10 mouse cellular contexts compared by ENCODE assay signal in the genomic region with DNA sequence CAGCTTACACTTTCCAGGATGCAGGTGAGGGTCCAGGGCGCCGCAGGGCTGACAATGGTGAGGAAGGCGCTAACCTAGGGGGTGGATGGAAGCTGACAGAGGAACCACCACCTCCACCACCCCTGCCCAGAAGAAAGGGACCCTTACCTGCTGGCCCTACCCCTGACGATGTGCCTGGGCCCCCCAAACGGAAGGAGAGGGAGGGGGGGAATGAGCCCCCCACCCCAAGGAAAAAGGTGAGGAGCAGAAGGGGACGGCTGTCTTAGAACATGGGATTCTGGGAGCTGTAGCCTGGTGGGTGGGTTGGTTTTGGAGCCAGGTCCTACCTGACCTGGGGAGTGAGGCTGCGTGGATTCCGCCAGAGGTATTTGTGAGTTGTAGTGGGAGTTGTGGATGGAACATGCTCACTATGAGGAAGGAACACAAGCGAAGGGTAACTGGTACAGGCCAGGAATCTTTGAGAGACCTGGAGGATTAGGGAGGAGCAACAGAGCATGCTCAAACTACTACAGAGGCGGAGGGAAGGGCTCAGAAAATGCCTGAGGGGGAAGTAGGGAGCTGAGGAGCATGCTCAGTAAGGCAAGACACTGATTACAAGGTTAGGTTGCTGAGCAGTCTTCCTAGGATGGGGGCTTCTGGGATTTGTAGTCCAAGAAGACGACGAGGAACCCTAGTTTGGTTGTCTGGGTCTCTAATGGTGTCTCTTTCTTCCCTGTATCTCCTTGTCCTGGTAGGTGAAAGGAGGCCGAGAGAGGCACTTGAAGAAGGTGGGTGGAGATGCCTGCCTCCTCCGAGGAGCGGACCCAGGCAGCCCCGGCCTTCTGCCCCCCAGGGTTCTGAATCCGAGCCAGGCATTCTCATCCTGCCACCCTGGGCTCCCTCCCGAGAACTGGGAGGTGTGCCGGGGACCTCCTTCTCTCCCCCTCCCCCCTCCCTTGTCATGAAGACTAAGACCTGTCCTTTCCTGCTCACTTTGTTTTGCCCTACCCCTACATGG. TPM values are rescaled to one million over a fixed set of nuclear protein-coding genes. Genes with fewer than 3 reads are reported as not detected.
DNase-seq lines count a peak whose midpoint lies in the region; ATAC-seq and TF ChIP-seq lines count a peak whose summit lies in the region.
"Had no signal": no experiment of that assay in that cellular context is flagged by ENCODE, and none has a peak within 500 bp of the region (broad histone marks: within the 10 kb centered on the region; RNA-seq: fewer than 3 reads in every experiment).

No protein-coding gene starts in this region.

- H3K36me3 ChIP-seq in limb, embryonic 11.5 days (ENCODE audit: control insufficient read depth, insufficient read depth, low read length): peaks cover 52% of the 10 kb centered on the region

- H3K27me3 ChIP-seq in limb, embryonic 11.5 days (ENCODE audit: control insufficient read depth, insufficient read depth, low read length): no peaks in the 10 kb centered on the region
- H3K27me3 ChIP-seq: liver, embryonic 13.5 days had no signal

- TF ChIP-seq CTCF in left cerebral cortex, adult 2 months (IDR thresholded peaks at IDR 0.05): no peak

- H3K9me3 ChIP-seq in limb, embryonic 11.5 days (ENCODE audit: control insufficient read depth, low read length): no peaks in the 10 kb centered on the region
- H3K9me3 ChIP-seq: liver, embryonic 13.5 days had no signal

- intact Hi-C loops in left cerebral cortex, adult 2 months (cut with DNase I): no loop called here

- no peak for ATAC-seq in limb, embryonic 11.5 days (ENCODE audit: insufficient number of reproducible peaks, low FRiP score, low TSS enrichment, low read depth)

- no peak overlapping the region for H3K4me2 ChIP-seq in limb, embryonic 11.5 days (ENCODE audit: low read depth, severe bottlenecking)
- H3K4me2 ChIP-seq: liver, embryonic 13.5 days had no signal

- DNase-seq in cerebellum, adult 11-12 months: peak; percentile 70
- DNase-seq in cerebellum, postnatal 4 days (ENCODE audit: low spot score in 2 of 2): no peak
- DNase-seq in left cerebral cortex, adult 2 months (ENCODE audit: extremely low spot score in 1 of 2, low spot score in 2 of 2): peak in 1 of 2 experiments; percentile 56
- DNase-seq in left cerebral cortex, adult 11 months (ENCODE audit: low spot score): no peak
- DNase-seq in cerebellum, adult 9-10 months: peak; percentile 75
- DNase-seq in limb, embryonic 11.5 days (ENCODE audit: low spot score): no peak
- DNase-seq in heart, postnatal 4 days: no peak
- DNase-seq in MN1 (ENCODE audit: low spot score): no peak
- DNase-seq: liver, embryonic 13.5 days had no signal

- 90% methylated on average over 19 of the region's 19 CpGs for WGBS in limb, embryonic 11.5 days

- H3K4me3 ChIP-seq in left cerebral cortex, adult 2 months: peak overlapping the region; percentile 32
- no peak overlapping the region for H3K4me3 ChIP-seq in limb, embryonic 11.5 days (ENCODE audit: low read depth, low read length)
- H3K4me3 ChIP-seq: liver, embryonic 13.5 days had no signal

- H3K4me1 ChIP-seq in limb, embryonic 11.5 days (ENCODE audit: control insufficient read depth, insufficient read depth, low read length): peaks cover 8% of the 10 kb centered on the region

- H3K9ac ChIP-seq in limb, embryonic 11.5 days (ENCODE audit: low read length): 0 out of 2 replicates have a peak overlapping the region, but pooled peaks have one; percentile 17
- H3K9ac ChIP-seq: liver, embryonic 13.5 days had no signal

- peak overlapping the region; percentile 75 for H3K27ac ChIP-seq in left cerebral cortex, adult 2 months
- no peak overlapping the region for H3K27ac ChIP-seq in limb, embryonic 11.5 days (replicated peaks; ENCODE audit: low read depth, low read length)
- H3K27ac ChIP-seq: liver, embryonic 13.5 days had no signal

RNA-seq across cellular contexts. Expression of gene Fbxl19, which starts 6.1 kb away (rescaled TPM):
- 10 to 100 TPM; 72.4 to 81.5 TPM for total RNA-seq in left cerebral cortex, adult 2 months (2021)
- polyA plus RNA-seq in limb, embryonic 11.5 days (2014; fragmentation: Nextera tagmentation; extraction: Ambion mirVana): 9.8 and 10.9 TPM in 2 replicates
- total RNA-seq in heart, postnatal 4 days (2021): 1 to 10 TPM; 6.0 TPM

RNA-seq across cellular contexts. Expression of gene Ctf2, which starts 18.5 kb away (rescaled TPM):
- not detected for total RNA-seq in left cerebral cortex, adult 2 months (2021)
- 0.32 and 0.70 TPM in 2 replicates for polyA plus RNA-seq in limb, embryonic 11.5 days (2014; fragmentation: Nextera tagmentation; extraction: Ambion mirVana)
- not detected for total RNA-seq in heart, postnatal 4 days (2021)

RNA-seq across cellular contexts. Expression of gene Orai3, which starts 19.2 kb away (rescaled TPM):
- 10 to 100 TPM; 19.8 to 21.8 TPM for total RNA-seq in left cerebral cortex, adult 2 months (2021)
- polyA plus RNA-seq in limb, embryonic 11.5 days (2014; fragmentation: Nextera tagmentation; extraction: Ambion mirVana): 11.7 and 12.3 TPM in 2 replicates
- total RNA-seq in heart, postnatal 4 days (2021): 10 to 100 TPM; 14.7 to 14.8 TPM

RNA-seq across cellular contexts. Expression of gene Setd1a, which starts 26.0 kb away (rescaled TPM):
- total RNA-seq in left cerebral cortex, adult 2 months (2021): 10 to 100 TPM; 48.8 to 55.2 TPM
- polyA plus RNA-seq in limb, embryonic 11.5 days (2014; fragmentation: Nextera tagmentation; extraction: Ambion mirVana): 31.5 and 38.0 TPM in 2 replicates
- total RNA-seq in heart, postnatal 4 days (2021): 10 to 100 TPM; 30.8 to 32.0 TPM

RNA-seq across cellular contexts. Expression of gene Gm49388, which starts 35.0 kb away (rescaled TPM):
- 1 to 10 TPM; 4.2 to 4.3 TPM for total RNA-seq in left cerebral cortex, adult 2 months (2021)
- not detected in 2 replicates for polyA plus RNA-seq in limb, embryonic 11.5 days (2014; fragmentation: Nextera tagmentation; extraction: Ambion mirVana)
- 1 to 10 TPM; 3.0 to 3.2 TPM for total RNA-seq in heart, postnatal 4 days (2021)
- polyA plus RNA-seq: liver, embryonic 13.5 days; stomach, embryonic 16.5 days had no signal

Comparison
In these comparisons a context has a peak if more than half of its experiments do, and no peak if none do; other contexts are left out.
1. DNase-seq: peak in cerebellum, adult 11-12 months (single experiment) and cerebellum, adult 9-10 months (single experiment); none in cerebellum, postnatal 4 days (0 of 2), left cerebral cortex, adult 11 months (single experiment), limb, embryonic 11.5 days (single experiment), heart, postnatal 4 days (single experiment) and MN1 (single experiment).
2. RNA of gene Fbxl19, which starts 6.1 kb away (total RNA-seq): 72.4 to 81.5 TPM in left cerebral cortex, adult 2 months; 6.0 TPM in heart, postnatal 4 days; every median in the first group is over 10 times any median in the second.